Mouse (Mus musculus) G1E (cell line): ENCODE data around the gene Cmss1.

Experiments used
- CTCF ChIP-seq: IDR thresholded peaks from 2 replicates; pipeline ENCODE4 v1.5.1; 2012; ENCODE audit warnings: low read depth, low read length, inconsistent platforms, mixed read lengths
- GATA1 ChIP-seq: IDR thresholded peaks from 2 replicates; pipeline ENCODE4 v1.6.1; 2012; ENCODE audit warnings: borderline replicate concordance, low read length, inconsistent platforms, mixed read lengths
- GATA2 ChIP-seq: IDR thresholded peaks from 2 replicates; pipeline ENCODE4 v1.6.1; 2012; ENCODE audit warnings: low read depth, low read length, inconsistent platforms, borderline replicate concordance
- POLR2AphosphoS5 ChIP-seq: IDR thresholded peaks from 2 replicates; pipeline ENCODE4 v1.6.1; 2012; ENCODE audit warnings: low read depth, low read length, inconsistent platforms; ENCODE audit not compliant: insufficient replicate concordance
- TAL1 ChIP-seq: conservative IDR thresholded peaks from 2 replicates; pipeline ENCODE4 v1.6.1; 2012; ENCODE audit warnings: low read depth, low read length, inconsistent platforms, mixed read lengths

- TF ChIP-seq TAL1, result no peak
- TF ChIP-seq GATA1, result no peak
- no peak for TF ChIP-seq CTCF
- TF ChIP-seq POLR2AphosphoS5, result no peak
- TF ChIP-seq GATA2, result no peak
Measured at GRCm38 (mm10) chr16:57580041-57580440, 26.6 kb downstream of the Cmss1 start.
